Mouse (Mus musculus) gastrocnemius, adult 2 months (tissue): ENCODE measurements around the gene Cirbp. TPM values are rescaled to one million over a fixed set of nuclear protein-coding genes. Genes with fewer than 3 reads are reported as not detected.
A peak's percentile ranks its signal among the peaks of the same experiment; 100 is the strongest.

Source experiments
- DNase-seq: peaks from one replicate; pipeline ENCODE4 v3.0.0; 2022
- H3K27ac ChIP-seq: fragments of 200-600 bp; 2 replicates; pipeline ENCODE4 v1.8.1; 2022; ENCODE audit warnings: mild to moderate bottlenecking
- H3K4me3 ChIP-seq: fragments of 200-600 bp; 2 replicates; pipeline ENCODE4 v1.8.1; 2022; ENCODE audit warnings: mild to moderate bottlenecking, moderate library complexity
- CTCF ChIP-seq: fragments of 200-600 bp; IDR thresholded peaks from 2 replicates; pipeline ENCODE4 v1.8.1; 2022; ENCODE audit warnings: antibody characterized with exemption, mild to moderate bottlenecking, moderate library complexity
- intact Hi-C: fragments of 180-260 bp; cut with DNase I; formaldehyde crosslinking; loops from one replicate; pipeline ENCODE4 v1.15.1; 2025
- total RNA-seq, 2 experiments: library from RNA; stranded (reverse); gene quantifications; 2 replicates each; pipeline ENCODE4 v1.2.3; 2021

Cirbp gene
- total RNA-seq, 2 experiments from 2014 or later: 22.1 to 30.7 TPM

GRCm38 (mm10) chr10:80131316-80131951 lies 34.4 kb upstream of the Cirbp start:
- H3K4me3 ChIP-seq: no peak overlapping the region
- no peak for TF ChIP-seq CTCF
- intact Hi-C loops: loop anchor here (5.0 kb wide), 1 partner anchor 99 kb away; no protein-coding TSS in a partner anchor
- DNase-seq: peak; percentile 26
- no peak overlapping the region for H3K27ac ChIP-seq

GRCm38 (mm10) chr10:80131952-80132350 lies 33.8 kb upstream of the Cirbp start:
- TF ChIP-seq CTCF: no peak
- no peak overlapping the region for H3K4me3 ChIP-seq
- DNase-seq: peak; percentile 17
- no peak overlapping the region for H3K27ac ChIP-seq
- intact Hi-C loops: loop anchor here (5.0 kb wide), 1 partner anchor 100 kb away; no protein-coding TSS in a partner anchor

GRCm38 (mm10) chr10:80133226-80133849 lies 32.4 kb upstream of the Cirbp start:
- Histone ChIP-seq H3K4me3 (no peak overlapping the region), H3K27ac (peak overlapping the region; percentile 69)
- intact Hi-C loops: loop anchor here (5.0 kb wide), 1 partner anchor 101 kb away; no protein-coding TSS in a partner anchor
- TF ChIP-seq CTCF: peak; percentile 48; the same call in 1 of the 2 replicates
- DNase-seq: peak; percentile 78

GRCm38 (mm10) chr10:80134421-80134820 lies 31.4 kb upstream of the Cirbp start:
- Histone ChIP-seq H3K4me3 (no peak overlapping the region), H3K27ac (no peak overlapping the region)
- DNase-seq: no peak
- intact Hi-C loops: loop anchor here (5.0 kb wide), 1 partner anchor 102 kb away; no protein-coding TSS in a partner anchor
- no peak for TF ChIP-seq CTCF

GRCm38 (mm10) chr10:80135161-80135560 lies 30.6 kb upstream of the Cirbp start:
- Histone ChIP-seq H3K4me3 (no peak overlapping the region), H3K27ac (no peak overlapping the region)
- no peak for TF ChIP-seq CTCF
- no peak for DNase-seq
- intact Hi-C loops: no loop called here

- DNase-seq: no peak
- intact Hi-C loops: no loop called here
- Histone ChIP-seq H3K4me3 (no peak overlapping the region), H3K27ac (no peak overlapping the region)
- no peak for TF ChIP-seq CTCF
Measured at GRCm38 (mm10) chr10:80135641-80136040, 30.1 kb upstream of the Cirbp start.

- no peak for TF ChIP-seq CTCF
- H3K27ac ChIP-seq: no peak overlapping the region
- no peak overlapping the region for H3K4me3 ChIP-seq
- no peak for DNase-seq
- intact Hi-C loops: no loop called here
Measured at GRCm38 (mm10) chr10:80136179-80136951, 29.4 kb upstream of the Cirbp start.

GRCm38 (mm10) chr10:80136952-80137625 lies 28.7 kb upstream of the Cirbp start:
- intact Hi-C loops: no loop called here
- Histone ChIP-seq H3K4me3 (peak overlapping the region; percentile 26), H3K27ac (no peak overlapping the region)
- TF ChIP-seq CTCF: no peak
- no peak for DNase-seq

GRCm38 (mm10) chr10:80137626-80138552 lies 27.9 kb upstream of the Cirbp start:
- H3K4me3 ChIP-seq: peak overlapping the region; percentile 75
- no peak overlapping the region for H3K27ac ChIP-seq
- DNase-seq: no peak
- TF ChIP-seq CTCF: no peak
- intact Hi-C loops: loop anchor here (2.0 kb wide), 1 partner anchor 19 kb away; no protein-coding TSS in a partner anchor

- no peak for TF ChIP-seq CTCF
- DNase-seq: peak; percentile 79
- intact Hi-C loops: loop anchor here (2.0 kb wide), 1 partner anchor 20 kb away; no protein-coding TSS in a partner anchor
- Histone ChIP-seq H3K27ac (peak within 1 kb of the TSS; percentile 68), H3K4me3 (peak within 1 kb of the TSS; percentile 75)
Measured at GRCm38 (mm10) chr10:80138553-80139438, 27.0 kb upstream of the Cirbp start, which contains the start of gene Atp5d. Atp5d (plus strand) TSS chr10:80138632.
